Mouse (Mus musculus): ENCODE results near the gene Ncln. TPM values are rescaled to one million over a fixed set of nuclear protein-coding genes. Genes with fewer than 3 reads are reported as not detected.

Ncln gene
- polyA plus RNA-seq, 1 experiment from 2014 or later = 56.0 TPM

- ATAC-seq (ENCODE audit: low FRiP score) = peak; percentile 58
- no peak overlapping the region for H3K27ac ChIP-seq
- H3K9me3 ChIP-seq = no peaks in the 10 kb centered on the region
- H3K4me3 ChIP-seq = no peak overlapping the region
- WGBS = 14% methylated on average over 14 of the region's 14 CpGs
- H3K4me1 ChIP-seq (replicated peaks) = no peaks in the 10 kb centered on the region
- H3K36me3 ChIP-seq = peaks cover 37% of the 10 kb centered on the region
- peaks cover 17% of the 10 kb centered on the region for H3K27me3 ChIP-seq
- no peak overlapping the region for H3K9ac ChIP-seq
- H3K4me2 ChIP-seq = no peak overlapping the region
Measured at GRCm38 (mm10) chr10:81526779-81527178, 30.6 kb upstream of the Ncln start.

- no peak for ATAC-seq (ENCODE audit: low FRiP score)
- Histone ChIP-seq H3K9me3 (no peaks in the 10 kb centered on the region), H3K27me3 (peaks cover 17% of the 10 kb centered on the region), H3K4me2 (no peak overlapping the region), H3K4me1 (replicated peaks) (no peaks in the 10 kb centered on the region), H3K27ac (no peak overlapping the region), H3K36me3 (peaks cover 21% of the 10 kb centered on the region), H3K9ac (no peak overlapping the region), H3K4me3 (no peak overlapping the region)
- 77% methylated on average over 12 of the region's 13 CpGs for WGBS
Measured at GRCm38 (mm10) chr10:81525017-81525694, 29.0 kb upstream of the Ncln start.

DNA sequence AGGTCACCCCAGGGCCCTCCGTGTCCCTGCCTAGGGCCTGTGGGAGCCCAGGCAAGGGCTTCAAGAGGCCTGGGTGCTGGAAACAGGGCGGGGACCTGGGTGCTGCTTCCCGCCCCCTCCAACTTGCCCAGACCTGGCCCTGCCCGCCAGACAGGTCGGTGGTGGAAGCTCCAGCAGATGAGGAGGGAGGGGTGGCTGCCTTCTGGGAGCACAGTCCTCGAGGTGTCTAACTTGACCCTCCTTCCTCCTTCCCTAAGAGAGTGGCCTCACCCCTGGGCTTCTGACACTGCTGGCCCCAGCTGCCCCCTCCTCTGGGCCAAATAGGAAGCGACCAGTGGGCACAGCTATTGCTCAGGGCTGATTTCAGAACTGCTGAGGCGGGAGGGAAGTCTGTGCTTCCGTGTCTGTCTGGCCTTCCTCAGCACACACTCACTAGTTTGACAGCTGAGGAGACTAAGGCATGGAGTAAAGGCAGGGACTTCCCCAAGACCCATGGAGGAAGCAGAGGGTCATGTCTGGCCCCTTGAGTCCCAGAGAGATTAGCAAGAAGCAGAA, 27.9 kb upstream of the Ncln start, which contains the start of gene Gna15:
Gene Gna15 (minus strand): TSS at position 175 of the 555 bp plus-strand sequence.
- H3K4me1 ChIP-seq (replicated peaks) = no peaks in the 10 kb centered on the region
- no peak within 1 kb of the TSS for H3K4me3 ChIP-seq
- no peak within 1 kb of the TSS for H3K27ac ChIP-seq
- H3K9ac ChIP-seq = no peak within 1 kb of the TSS; the same call in 1 of the 2 replicates
- H3K27me3 ChIP-seq = peaks cover 17% of the 10 kb centered on the region
- peaks cover 11% of the 10 kb centered on the region for H3K36me3 ChIP-seq
- no peaks in the 10 kb centered on the region for H3K9me3 ChIP-seq
- 33% methylated on average over 9 of the region's 9 CpGs for WGBS
- ATAC-seq (ENCODE audit: low FRiP score) = no peak
- no peak within 1 kb of the TSS for H3K4me2 ChIP-seq

GRCm38 (mm10) chr10:81523570-81523969, 27.4 kb upstream of the Ncln start:
- Histone ChIP-seq H3K4me3 (no peak overlapping the region), H3K27ac (no peak overlapping the region), H3K27me3 (peaks cover 17% of the 10 kb centered on the region), H3K4me2 (no peak overlapping the region), H3K9me3 (no peaks in the 10 kb centered on the region), H3K36me3 (peaks cover 5% of the 10 kb centered on the region), H3K9ac (no peak overlapping the region; the same call in 1 of the 2 replicates), H3K4me1 (replicated peaks) (no peaks in the 10 kb centered on the region)
- ATAC-seq (ENCODE audit: low FRiP score) = no peak
- WGBS = 28% methylated on average over 19 of the region's 19 CpGs

DNA sequence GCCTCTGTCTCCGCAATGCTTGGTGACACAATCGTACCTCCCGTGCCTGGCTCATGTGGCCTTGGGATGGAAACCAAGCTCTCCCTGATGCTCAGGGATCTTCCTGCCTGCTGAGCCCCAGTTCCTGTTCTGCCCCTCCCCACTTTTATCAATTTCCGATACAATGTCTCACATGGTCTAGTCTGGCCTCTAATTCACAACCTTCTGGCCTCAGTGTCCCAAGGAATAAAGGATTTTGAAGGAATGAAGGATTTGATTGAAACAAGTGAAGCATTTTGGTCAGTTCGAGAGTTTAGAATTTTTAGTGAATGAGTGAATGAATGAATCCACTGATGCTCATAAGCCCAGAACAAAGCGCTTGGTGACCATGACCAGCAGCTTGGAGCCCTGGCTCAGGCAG, 26.9 kb upstream of the Ncln start:
- no peaks in the 10 kb centered on the region for H3K9me3 ChIP-seq
- H3K27ac ChIP-seq = no peak overlapping the region
- H3K9ac ChIP-seq = no peak overlapping the region
- no peak overlapping the region for H3K4me2 ChIP-seq
- ATAC-seq (ENCODE audit: low FRiP score) = no peak
- 79% methylated on average over 6 of the region's 6 CpGs for WGBS
- H3K36me3 ChIP-seq = peaks cover 2% of the 10 kb centered on the region; the same call in 1 of the 2 replicates
- H3K4me3 ChIP-seq = no peak overlapping the region
- peaks cover 17% of the 10 kb centered on the region for H3K27me3 ChIP-seq
- H3K4me1 ChIP-seq (replicated peaks) = no peaks in the 10 kb centered on the region

DNA sequence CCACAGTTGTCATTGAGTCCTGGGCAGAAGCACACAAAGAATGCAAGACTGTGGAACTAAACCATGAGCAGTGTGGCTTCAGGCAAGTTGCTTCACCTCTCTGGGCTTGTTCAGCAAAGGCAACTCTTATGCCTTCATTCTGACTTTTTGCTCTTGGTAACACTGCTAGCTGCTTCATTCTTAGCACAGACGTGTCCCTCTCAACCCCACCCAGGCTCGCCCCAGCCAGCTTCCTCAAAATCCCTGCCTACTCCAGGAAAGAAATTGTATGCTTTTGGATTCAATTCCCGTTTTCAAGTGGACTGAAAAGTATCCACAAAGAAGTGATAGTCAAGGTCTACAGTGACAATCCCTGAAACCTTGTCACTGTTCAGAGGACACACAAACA, 23.8 kb upstream of the Ncln start:
- H3K27me3 ChIP-seq = peaks cover 25% of the 10 kb centered on the region
- no peaks in the 10 kb centered on the region for H3K4me1 ChIP-seq (replicated peaks)
- no peak overlapping the region for H3K9ac ChIP-seq
- no peak overlapping the region for H3K4me2 ChIP-seq
- H3K9me3 ChIP-seq = no peaks in the 10 kb centered on the region
- H3K27ac ChIP-seq = no peak overlapping the region
- H3K4me3 ChIP-seq = no peak overlapping the region
- ATAC-seq (ENCODE audit: low FRiP score) = no peak
- no peaks in the 10 kb centered on the region for H3K36me3 ChIP-seq
- 76% methylated on average over 3 of the region's 3 CpGs for WGBS

GRCm38 (mm10) chr10:81519227-81519977, 23.2 kb upstream of the Ncln start:
- WGBS = 85% methylated on average over 6 of the region's 6 CpGs
- no peak for ATAC-seq (ENCODE audit: low FRiP score)
- H3K36me3 ChIP-seq = no peaks in the 10 kb centered on the region
- H3K27ac ChIP-seq = no peak overlapping the region
- no peaks in the 10 kb centered on the region for H3K4me1 ChIP-seq (replicated peaks)
- H3K9ac ChIP-seq = no peak overlapping the region
- H3K9me3 ChIP-seq = no peaks in the 10 kb centered on the region
- no peak overlapping the region for H3K4me3 ChIP-seq
- peaks cover 19% of the 10 kb centered on the region for H3K27me3 ChIP-seq
- H3K4me2 ChIP-seq = no peak overlapping the region

- peaks cover 4% of the 10 kb centered on the region; the same call in 1 of the 2 replicates for H3K9me3 ChIP-seq
- ATAC-seq (ENCODE audit: low FRiP score) = no peak
- H3K27me3 ChIP-seq = peaks cover 12% of the 10 kb centered on the region
- no peaks in the 10 kb centered on the region for H3K36me3 ChIP-seq
- no peak overlapping the region for H3K4me3 ChIP-seq
- H3K4me1 ChIP-seq (replicated peaks) = no peaks in the 10 kb centered on the region
- no peak overlapping the region for H3K27ac ChIP-seq
- 18% methylated on average over 4 of the region's 4 CpGs for WGBS
- no peak overlapping the region for H3K4me2 ChIP-seq
- H3K9ac ChIP-seq = no peak overlapping the region
Measured at GRCm38 (mm10) chr10:81518546-81518945, 22.4 kb upstream of the Ncln start.

DNA sequence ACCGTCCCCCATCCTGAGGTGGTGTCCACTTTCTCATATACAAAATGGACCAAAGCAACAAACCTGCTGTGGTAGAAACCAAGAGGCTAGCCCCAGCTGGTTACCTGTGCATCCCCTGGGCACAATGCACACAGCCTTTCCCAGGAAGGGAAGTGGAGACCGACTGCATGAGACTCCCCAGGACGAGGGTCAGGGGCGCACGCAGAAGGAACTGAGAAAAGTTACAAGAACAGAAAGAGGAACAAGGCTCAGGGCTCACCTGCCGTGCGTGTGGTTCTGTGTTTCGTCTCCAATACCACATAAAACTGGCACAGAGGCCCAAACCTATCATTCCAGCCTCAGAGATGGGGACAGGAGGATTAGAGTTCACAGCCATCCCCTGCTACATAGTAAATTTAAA, 21.0 kb upstream of the Ncln start:
- no peak overlapping the region for H3K27ac ChIP-seq
- no peak overlapping the region for H3K4me2 ChIP-seq
- H3K9me3 ChIP-seq = peaks cover 5% of the 10 kb centered on the region; the same call in 1 of the 2 replicates
- no peak for ATAC-seq (ENCODE audit: low FRiP score)
- no peaks in the 10 kb centered on the region for H3K36me3 ChIP-seq
- no peak overlapping the region for H3K9ac ChIP-seq
- H3K4me1 ChIP-seq (replicated peaks) = no peaks in the 10 kb centered on the region
- no peak overlapping the region for H3K4me3 ChIP-seq
- WGBS = 82% methylated on average over 8 of the region's 8 CpGs
- H3K27me3 ChIP-seq = peaks cover 24% of the 10 kb centered on the region

GRCm38 (mm10) chr10:81513798-81514197, 17.6 kb upstream of the Ncln start:
- Histone ChIP-seq H3K36me3 (no peaks in the 10 kb centered on the region), H3K4me1 (replicated peaks) (no peaks in the 10 kb centered on the region), H3K4me2 (no peak overlapping the region), H3K9ac (no peak overlapping the region), H3K4me3 (no peak overlapping the region), H3K9me3 (peaks cover 5% of the 10 kb centered on the region; the same call in 1 of the 2 replicates), H3K27me3 (peaks cover 37% of the 10 kb centered on the region), H3K27ac (no peak overlapping the region)
- no peak for ATAC-seq (ENCODE audit: low FRiP score)
- WGBS = 83% methylated on average over 5 of the region's 5 CpGs

- no peaks in the 10 kb centered on the region for H3K36me3 ChIP-seq
- H3K9me3 ChIP-seq = peaks cover 5% of the 10 kb centered on the region; the same call in 1 of the 2 replicates
- H3K27me3 ChIP-seq = peaks cover 28% of the 10 kb centered on the region
- ATAC-seq (ENCODE audit: low FRiP score) = no peak
- no peak overlapping the region for H3K9ac ChIP-seq
- 84% methylated on average over 14 of the region's 14 CpGs for WGBS
- H3K4me1 ChIP-seq (replicated peaks) = no peaks in the 10 kb centered on the region
- H3K4me3 ChIP-seq = no peak overlapping the region
- H3K27ac ChIP-seq = no peak overlapping the region
- H3K4me2 ChIP-seq = no peak overlapping the region
Measured at GRCm38 (mm10) chr10:81510246-81510810, 14.1 kb upstream of the Ncln start.
